Mouse (Mus musculus) ES-E14 (cell line): Measurements from ENCODE around the gene Abhd12. TPM values are rescaled to one million over a fixed set of nuclear protein-coding genes. Genes with fewer than 3 reads are reported as not detected.

Experiments used
- DNase-seq: peaks from one replicate; pipeline ENCODE4 v3.0.0-alpha.2; 2013; ENCODE audit warnings: low read depth, low spot score
- H3K27ac ChIP-seq: 2 replicates; pipeline ENCODE4 v1.5.1; 2012; ENCODE audit warnings: low read depth, mild to moderate bottlenecking, low read length, moderate library complexity, mixed read lengths; ENCODE audit not compliant: poor library complexity, insufficient read depth, severe bottlenecking
- H3K36me3 ChIP-seq: 2 replicates; pipeline ENCODE4 v1.6.1; 2012; ENCODE audit warnings: mild to moderate bottlenecking, low read length, moderate library complexity, mixed read lengths; ENCODE audit not compliant: control insufficient read depth, poor library complexity, insufficient read depth, severe bottlenecking
- H3K4me1 ChIP-seq, 2 experiments: fragments of 150-350 bp in 1 of 2; sonication (generic) in 1 of 2; 2 replicates each; pipeline ENCODE4 v1.6.1; 2012; ENCODE audit warnings: low read length in 2 of 2, mild to moderate bottlenecking in 1 of 2, mixed read lengths in 1 of 2; ENCODE audit not compliant: control insufficient read depth in 2 of 2, insufficient read depth in 2 of 2, poor library complexity in 1 of 2
- H3K4me3 ChIP-seq, 2 experiments: fragments of 150-350 bp in 1 of 2; sonication (generic) in 1 of 2; 2 replicates each; pipeline ENCODE4 v1.5.1; 2012; ENCODE audit warnings: low read length in 2 of 2, low read depth in 1 of 2, mild to moderate bottlenecking in 1 of 2, mixed read lengths in 1 of 2; ENCODE audit not compliant: insufficient read depth in 1 of 2, poor library complexity in 1 of 2, severe bottlenecking in 1 of 2
- H3K9ac ChIP-seq: 2 replicates; pipeline ENCODE4 v1.6.1; 2012; ENCODE audit warnings: low read depth, mild to moderate bottlenecking, low read length, mixed read lengths; ENCODE audit not compliant: poor library complexity, insufficient read depth, severe bottlenecking
- H3K9me3 ChIP-seq: fragments of 150-350 bp; sonication (generic); 2 replicates; pipeline ENCODE4 v1.6.1; 2012; ENCODE audit warnings: low read depth, mild to moderate bottlenecking, low read length; ENCODE audit not compliant: control insufficient read depth, insufficient read depth
- CHD2 ChIP-seq: IDR thresholded peaks from 2 replicates; pipeline ENCODE4 v1.6.1; 2014; ENCODE audit warnings: mild to moderate bottlenecking, low read depth, low read length, inconsistent platforms
- HCFC1 ChIP-seq: IDR thresholded peaks from 2 replicates; pipeline ENCODE4 v1.6.1; 2012; ENCODE audit warnings: low read length, inconsistent platforms, borderline replicate concordance; ENCODE audit not compliant: insufficient read depth
- MAFK ChIP-seq: IDR thresholded peaks from 2 replicates; pipeline ENCODE4 v1.6.1; 2014; ENCODE audit warnings: mild to moderate bottlenecking, low read depth, low read length, inconsistent platforms; ENCODE audit not compliant: insufficient read depth
- ZC3H11A ChIP-seq: IDR thresholded peaks from 2 replicates; pipeline ENCODE4 v1.6.1; 2012; ENCODE audit warnings: low read depth, mild to moderate bottlenecking, inconsistent platforms, low read length, borderline replicate concordance
- ZNF384 ChIP-seq: IDR thresholded peaks from 2 replicates; pipeline ENCODE4 v1.6.1; 2012; ENCODE audit warnings: low read depth, low read length, inconsistent platforms
- in situ Hi-C, 2 experiments: fragments of 600-800 bp; cut with MboI; formaldehyde crosslinking; loops; one replicate each; pipeline ENCODE4 v1.15.1; 2025; ENCODE audit warnings: low sequenced_read_pairs in 2 of 2, inconsistent platforms in 1 of 2; ENCODE audit not compliant: unreplicated experiment in 2 of 2
- total RNA-seq: library from RNA; depleted of rRNA; stranded (reverse); fragments of 300-350 nt; gene quantifications from 2 replicates; pipeline ENCODE4 v1.2.3, GENCODE M21; 2012

Gene Abhd12
- total RNA-seq, 1 experiment, result 59.4 TPM

DNA sequence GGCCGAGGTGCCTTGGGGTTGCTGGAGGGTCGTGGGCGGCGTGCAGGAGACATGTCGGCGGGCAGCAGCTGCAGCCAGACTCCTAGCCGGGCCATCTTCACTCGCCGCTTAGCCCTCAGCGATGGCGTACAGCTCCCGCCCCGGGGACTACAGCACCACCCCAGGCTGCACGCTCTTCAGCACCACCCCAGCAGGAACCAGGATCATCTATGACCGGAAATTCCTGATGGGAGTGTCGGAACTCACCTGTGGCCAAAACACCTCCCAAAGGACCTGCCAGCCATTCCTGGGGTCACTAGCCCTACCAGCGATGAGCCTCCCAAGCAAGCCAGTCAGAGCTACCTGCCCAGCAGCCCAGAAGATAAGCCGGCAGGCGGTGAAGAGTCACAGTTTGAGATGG, 28.9 kb upstream of the Abhd12 start:
- in situ Hi-C loops, result no loop called here
- TF ChIP-seq ZNF384 (no peak), MAFK (no peak), HCFC1 (no peak), ZC3H11A (no peak), CHD2 (no peak)
- no peak for DNase-seq
- peak overlapping the region; percentile 64 for H3K9ac ChIP-seq
- peak overlapping the region; percentile 57 for H3K27ac ChIP-seq
- H3K4me3 ChIP-seq, result peak overlapping the region; percentile 60 to 69
- H3K36me3 ChIP-seq, result peaks cover 21% of the 10 kb centered on the region
- peaks cover 0 to 4% of the 10 kb centered on the region in 2 experiments; a peak in 1 of 4 replicates for H3K4me1 ChIP-seq
- H3K9me3 ChIP-seq, result no peaks in the 10 kb centered on the region

DNA sequence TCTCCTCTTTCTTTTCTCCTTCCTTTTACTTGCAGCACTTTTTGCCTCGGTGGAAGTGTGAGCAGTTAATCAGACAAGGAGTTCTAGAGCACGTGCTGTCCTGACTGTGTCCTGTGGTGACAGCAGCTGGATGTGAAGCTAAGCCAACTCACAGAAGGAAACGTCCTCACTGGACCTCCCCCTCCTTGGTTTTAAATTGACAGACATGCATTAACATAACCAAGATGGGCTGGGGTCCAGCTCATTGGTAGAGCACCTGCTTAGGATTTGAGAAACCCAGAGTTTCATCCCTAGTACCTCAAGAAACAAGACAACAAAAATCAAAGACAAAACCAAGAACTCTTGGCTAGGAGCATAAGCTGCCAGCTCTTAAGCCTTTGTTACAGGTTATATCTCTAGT, 26.3 kb upstream of the Abhd12 start:
- peaks cover 6% of the 10 kb centered on the region for H3K36me3 ChIP-seq
- no peak overlapping the region for H3K9ac ChIP-seq
- DNase-seq, result no peak
- TF ChIP-seq ZC3H11A, result no peak
- no peak for TF ChIP-seq CHD2
- no peak for TF ChIP-seq ZNF384
- no peak for TF ChIP-seq MAFK
- TF ChIP-seq HCFC1, result no peak
- H3K4me1 ChIP-seq, result peaks cover 0 to 4% of the 10 kb centered on the region in 2 experiments; a peak in 1 of 4 replicates
- H3K4me3 ChIP-seq, result no peak overlapping the region
- no peak overlapping the region for H3K27ac ChIP-seq
- H3K9me3 ChIP-seq, result no peaks in the 10 kb centered on the region
- in situ Hi-C loops, result no loop called here

DNA sequence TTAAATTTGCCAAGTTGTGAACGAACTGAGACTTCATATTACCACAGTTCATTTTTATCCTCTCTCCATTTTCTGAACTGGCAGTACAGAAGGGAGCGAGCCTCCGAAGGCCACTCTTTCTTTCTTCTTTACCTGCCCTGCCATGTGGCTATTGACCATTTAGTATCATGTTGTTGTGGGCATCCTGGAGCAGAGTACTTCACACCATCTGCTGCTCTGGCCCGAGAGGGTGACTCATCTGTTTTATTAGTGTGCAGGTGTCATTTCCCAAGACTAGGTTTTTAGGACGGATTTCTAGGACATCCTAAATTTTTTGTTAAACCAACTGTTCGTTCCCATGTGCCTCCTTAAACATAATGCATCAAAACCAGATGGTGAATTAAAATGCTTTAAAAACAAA, 24.6 kb upstream of the Abhd12 start:
- H3K9ac ChIP-seq, result no peak overlapping the region
- H3K4me3 ChIP-seq, result no peak overlapping the region
- in situ Hi-C loops, result no loop called here
- H3K4me1 ChIP-seq, result peaks cover 0 to 4% of the 10 kb centered on the region in 2 experiments; a peak in 1 of 4 replicates
- no peak overlapping the region for H3K27ac ChIP-seq
- no peak for DNase-seq
- TF ChIP-seq CHD2 (no peak), ZNF384 (no peak), ZC3H11A (no peak), HCFC1 (no peak), MAFK (no peak)
- no peaks in the 10 kb centered on the region for H3K9me3 ChIP-seq
- H3K36me3 ChIP-seq, result no peaks in the 10 kb centered on the region; the same call in none of the 2 replicates

DNA sequence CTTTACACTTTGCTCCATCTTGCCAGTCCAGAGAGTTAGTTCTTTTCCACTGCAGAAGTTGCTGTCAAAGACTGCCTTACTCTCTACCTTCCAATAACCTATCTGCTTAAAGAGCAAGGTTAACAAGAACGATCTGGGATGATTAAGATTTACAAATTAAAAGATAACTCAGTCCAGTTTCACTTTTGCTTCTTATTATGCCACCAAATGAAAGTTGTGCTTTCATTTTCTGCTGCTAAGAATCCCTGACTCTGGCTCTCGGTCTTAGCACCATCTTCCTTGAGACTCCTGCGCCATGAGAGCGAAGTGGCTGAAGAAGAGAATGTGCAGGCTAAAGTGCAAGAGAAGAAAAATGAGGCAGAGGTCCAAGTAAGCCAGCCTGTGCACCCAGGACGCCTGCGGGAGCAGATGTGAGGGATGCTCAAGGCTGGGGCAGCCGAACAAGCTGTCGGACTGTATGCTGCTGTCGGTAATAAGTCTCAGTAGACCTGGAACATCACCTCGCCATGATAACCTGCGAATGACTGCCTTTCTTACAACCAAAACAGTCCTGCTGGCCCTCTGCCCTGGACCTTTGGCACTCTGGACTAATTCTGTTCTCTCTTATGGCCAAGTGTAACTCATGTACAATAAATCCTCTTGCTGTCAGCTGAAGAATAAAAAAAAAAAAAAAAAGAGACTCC, 22.6 kb upstream of the Abhd12 start:
- H3K36me3 ChIP-seq, result peaks cover 5% of the 10 kb centered on the region
- in situ Hi-C loops, result no loop called here
- H3K9me3 ChIP-seq, result no peaks in the 10 kb centered on the region
- no peak for DNase-seq
- no peak overlapping the region for H3K9ac ChIP-seq
- no peak overlapping the region for H3K27ac ChIP-seq
- H3K4me1 ChIP-seq, result 0 out of 4 replicates have a peak, but pooled peaks cover 0 to under 1% of the 10 kb centered on the region in 2 experiments
- no peak overlapping the region for H3K4me3 ChIP-seq
- TF ChIP-seq ZNF384 (no peak), HCFC1 (no peak), ZC3H11A (no peak), CHD2 (no peak), MAFK (no peak)
